Mouse (Mus musculus) heart, embryonic 13.5 days (tissue): ENCODE measurements at regions not wholly inside any gene's neighbourhood (a gene's known extent, or its start where the extent isn't known, plus 50 kb on each side); places are given as distances from the start of the nearest gene placed in this dataset.

Experiments
- ATAC-seq: fragments of 200-750 bp; cut with Nextera tagmentation; 2 replicates; pipeline ENCODE4 v1.8.0; 2017; ENCODE audit warnings: moderate TSS enrichment; ENCODE audit not compliant: insufficient number of reproducible peaks, low FRiP score, low TSS enrichment; ENCODE audit errors: extremely low read depth
- H3K27ac ChIP-seq: fragments of 300-500 bp; sonication (generic); replicated peaks from 2 replicates; pipeline ENCODE4 v1.5.1; 2015; ENCODE audit warnings: moderate library complexity, mild to moderate bottlenecking, inconsistent platforms
- H3K27me3 ChIP-seq: fragments of 300-500 bp; sonication (generic); replicated peaks from 2 replicates; pipeline ENCODE4 v1.6.1; 2015; ENCODE audit warnings: mild to moderate bottlenecking, inconsistent platforms
- H3K36me3 ChIP-seq: fragments of 300-500 bp; sonication (generic); 2 replicates; pipeline ENCODE4 v1.6.1; 2015; ENCODE audit warnings: mild to moderate bottlenecking, inconsistent platforms
- H3K4me1 ChIP-seq: fragments of 300-500 bp; sonication (generic); 2 replicates; pipeline ENCODE4 v1.6.1; 2015; ENCODE audit warnings: inconsistent platforms
- H3K4me2 ChIP-seq: fragments of 300-500 bp; sonication (generic); 2 replicates; pipeline ENCODE4 v1.6.1; 2015; ENCODE audit warnings: inconsistent platforms, mild to moderate bottlenecking, moderate library complexity
- H3K4me3 ChIP-seq: fragments of 300-500 bp; sonication (generic); 2 replicates; pipeline ENCODE4 v1.5.1; 2015; ENCODE audit warnings: moderate library complexity, mild to moderate bottlenecking, inconsistent platforms
- H3K9ac ChIP-seq: fragments of 300-500 bp; sonication (generic); 2 replicates; pipeline ENCODE4 v1.6.1; 2015; ENCODE audit warnings: inconsistent platforms, mild to moderate bottlenecking, moderate library complexity
- H3K9me3 ChIP-seq: fragments of 300-500 bp; sonication (generic); 2 replicates; pipeline ENCODE4 v1.6.1; 2016; ENCODE audit warnings: inconsistent platforms
- WGBS: fragments of 180-500 bp; shearing (Covaris S2); methylation state at CpG from one replicate; pipeline ENCODE4 v1.1.7; 2015; ENCODE audit warnings: mixed read lengths; 5-methylcytosine and 5-hydroxymethylcytosine counted together

- no peaks in the 10 kb centered on the region for H3K36me3 ChIP-seq
- H3K9me3 ChIP-seq: no peaks in the 10 kb centered on the region
- no peak overlapping the region for H3K9ac ChIP-seq
- no peak overlapping the region for H3K27ac ChIP-seq
- H3K27me3 ChIP-seq: no peaks in the 10 kb centered on the region
- H3K4me3 ChIP-seq: no peak overlapping the region
- no peak overlapping the region for H3K4me2 ChIP-seq
- no peak for ATAC-seq
- 37% methylated on average over 2 of the region's 2 CpGs for WGBS
- no peaks in the 10 kb centered on the region for H3K4me1 ChIP-seq
These were observed 52.8 kb upstream of the Eci2 start for GRCm38 (mm10) chr13:35079685-35080084.

DNA sequence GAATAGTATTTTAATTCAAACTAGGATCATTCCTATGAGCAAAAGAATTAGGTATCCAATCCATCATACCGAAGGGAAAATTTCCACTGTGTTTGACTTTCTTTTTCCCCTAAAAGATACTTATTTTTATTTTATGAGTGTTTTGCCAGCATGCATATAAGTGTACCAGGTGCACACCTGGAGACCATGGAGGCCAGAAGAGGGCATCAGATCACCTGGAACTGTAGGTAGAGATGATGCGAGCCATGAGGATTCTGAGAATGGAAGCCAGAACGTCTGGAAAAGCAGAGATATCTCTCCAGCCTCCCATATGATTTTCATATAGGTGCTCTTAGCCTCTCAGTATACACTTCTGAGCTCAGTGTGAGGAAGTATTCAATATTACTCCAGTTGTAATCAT lies 58.5 kb upstream of the Eci2 start:
- WGBS: 64% methylated on average over 3 of the region's 3 CpGs
- Histone ChIP-seq H3K4me1 (no peaks in the 10 kb centered on the region), H3K27me3 (no peaks in the 10 kb centered on the region), H3K36me3 (no peaks in the 10 kb centered on the region), H3K27ac (no peak overlapping the region), H3K4me3 (no peak overlapping the region), H3K9ac (no peak overlapping the region), H3K4me2 (no peak overlapping the region), H3K9me3 (no peaks in the 10 kb centered on the region)
- ATAC-seq: no peak

DNA sequence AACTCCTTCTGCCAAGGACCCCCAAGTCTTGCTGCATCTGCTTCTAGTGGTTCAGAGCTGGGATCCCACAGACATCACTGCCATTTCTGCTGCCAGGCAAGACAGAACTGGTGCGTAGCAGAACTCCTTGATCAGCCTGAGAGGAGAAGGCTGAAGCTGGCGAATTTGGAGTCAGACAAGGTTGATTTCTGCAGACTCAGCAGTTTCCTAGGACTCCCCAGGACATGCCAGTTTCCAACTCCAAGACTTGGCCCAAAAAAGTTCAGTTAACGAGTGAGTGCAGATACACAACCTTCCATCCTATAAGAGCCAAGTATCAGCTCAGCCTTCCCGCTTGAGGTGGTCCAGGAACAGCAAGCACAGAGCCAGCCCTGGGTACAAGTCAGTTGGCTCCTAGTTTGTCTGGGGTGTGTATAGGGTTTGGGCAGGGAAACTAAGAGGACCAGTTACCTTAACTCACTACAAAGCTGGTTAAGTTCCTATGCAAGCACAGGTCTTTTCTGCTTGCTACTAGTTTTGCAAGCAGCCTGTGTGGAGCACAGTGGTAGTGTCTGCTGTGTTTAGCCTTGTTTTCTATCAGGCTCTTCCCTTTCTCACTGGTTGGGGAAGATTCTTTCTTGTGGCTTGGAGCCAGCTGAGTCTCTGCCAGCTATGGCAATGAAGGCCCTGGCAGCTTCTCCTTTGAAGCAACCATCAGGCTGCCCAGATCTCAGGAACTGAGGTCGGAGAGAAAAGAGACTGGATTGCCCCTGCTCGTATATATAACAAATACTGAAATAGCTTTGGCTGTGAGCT lies 60.5 kb upstream of the Eci2 start:
- Histone ChIP-seq H3K4me1 (no peaks in the 10 kb centered on the region), H3K27me3 (no peaks in the 10 kb centered on the region), H3K4me2 (no peak overlapping the region), H3K4me3 (no peak overlapping the region), H3K36me3 (no peaks in the 10 kb centered on the region), H3K9me3 (no peaks in the 10 kb centered on the region), H3K9ac (no peak overlapping the region), H3K27ac (no peak overlapping the region)
- no peak for ATAC-seq
- 69% methylated on average over 6 of the region's 6 CpGs for WGBS

DNA sequence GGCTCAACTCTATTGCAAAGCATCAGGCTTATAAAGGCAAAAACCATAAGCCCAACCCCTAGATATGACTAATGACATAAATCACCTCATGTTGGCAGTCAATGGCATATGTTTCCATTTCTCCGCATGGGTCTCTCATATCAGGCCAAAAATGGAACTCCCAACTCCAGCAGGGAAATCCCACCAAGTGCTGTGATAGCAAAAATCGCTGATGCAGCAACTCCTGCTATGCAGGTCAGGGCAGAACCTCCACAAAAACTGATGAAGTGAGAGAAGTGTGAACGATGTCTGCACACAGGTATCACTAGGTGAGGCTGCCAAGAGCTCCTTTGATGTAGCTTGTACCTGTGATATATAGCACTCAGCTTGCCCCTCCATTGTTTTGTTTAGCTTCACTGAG lies 64.3 kb upstream of the Eci2 start:
- Histone ChIP-seq H3K4me1 (no peaks in the 10 kb centered on the region), H3K9me3 (no peaks in the 10 kb centered on the region), H3K36me3 (no peaks in the 10 kb centered on the region), H3K4me3 (no peak overlapping the region), H3K4me2 (no peak overlapping the region), H3K27me3 (no peaks in the 10 kb centered on the region), H3K9ac (no peak overlapping the region), H3K27ac (no peak overlapping the region)
- 68% methylated on average over 3 of the region's 3 CpGs for WGBS
- ATAC-seq: no peak

DNA sequence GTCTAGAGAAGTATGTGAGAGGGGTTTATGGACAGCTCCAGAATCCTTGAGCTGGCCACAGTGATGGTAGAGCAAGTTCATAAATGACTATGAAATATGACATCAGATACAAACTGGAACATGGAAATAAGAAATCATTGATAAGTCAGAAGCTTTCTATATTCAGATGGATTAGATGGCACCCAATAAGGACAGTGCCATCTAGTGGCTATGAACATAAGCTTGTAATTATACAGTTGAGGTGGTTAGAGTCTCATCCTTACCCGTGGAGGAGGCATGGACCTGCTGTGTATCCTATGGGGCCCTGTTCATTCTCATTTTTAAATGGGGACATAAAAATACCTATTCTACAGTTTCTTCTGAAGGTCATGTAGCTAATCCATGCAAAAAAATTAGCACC lies 92.9 kb upstream of the Eci2 start:
- WGBS: 32% methylated on average over 1 of the region's 1 CpGs
- H3K4me1 ChIP-seq: no peaks in the 10 kb centered on the region
- no peaks in the 10 kb centered on the region for H3K9me3 ChIP-seq
- ATAC-seq: no peak
- H3K27me3 ChIP-seq: no peaks in the 10 kb centered on the region
- H3K4me3 ChIP-seq: no peak overlapping the region
- no peak overlapping the region for H3K4me2 ChIP-seq
- H3K27ac ChIP-seq: no peak overlapping the region
- H3K36me3 ChIP-seq: no peaks in the 10 kb centered on the region
- no peak overlapping the region for H3K9ac ChIP-seq

GRCm38 (mm10) chr13:35129475-35129874 lies 102.6 kb upstream of the Eci2 start:
- H3K4me1 ChIP-seq: no peaks in the 10 kb centered on the region
- H3K27me3 ChIP-seq: no peaks in the 10 kb centered on the region
- H3K9me3 ChIP-seq: 0 out of 2 replicates have a peak, but pooled peaks cover 4% of the 10 kb centered on the region
- no peak overlapping the region for H3K9ac ChIP-seq
- H3K4me2 ChIP-seq: no peak overlapping the region
- no peaks in the 10 kb centered on the region for H3K36me3 ChIP-seq
- no peak overlapping the region for H3K4me3 ChIP-seq
- H3K27ac ChIP-seq: no peak overlapping the region
- WGBS: 29% methylated on average over 2 of the region's 2 CpGs
- ATAC-seq: no peak

- no peak overlapping the region for H3K9ac ChIP-seq
- no peaks in the 10 kb centered on the region for H3K27me3 ChIP-seq
- 70% methylated on average over 8 of the region's 8 CpGs for WGBS
- no peak overlapping the region for H3K4me2 ChIP-seq
- 0 out of 2 replicates have a peak, but pooled peaks cover 4% of the 10 kb centered on the region for H3K9me3 ChIP-seq
- no peak for ATAC-seq
- no peak overlapping the region for H3K4me3 ChIP-seq
- no peaks in the 10 kb centered on the region for H3K4me1 ChIP-seq
- H3K27ac ChIP-seq: no peak overlapping the region
- no peaks in the 10 kb centered on the region for H3K36me3 ChIP-seq
These were observed 104.6 kb upstream of the Eci2 start for GRCm38 (mm10) chr13:35131272-35132185.

GRCm38 (mm10) chr13:35151629-35152028 lies 124.7 kb upstream of the Eci2 start:
- no peak overlapping the region for H3K27ac ChIP-seq
- WGBS: 63% methylated on average over 1 of the region's 1 CpGs
- no peak overlapping the region for H3K4me2 ChIP-seq
- H3K27me3 ChIP-seq: no peaks in the 10 kb centered on the region
- H3K9ac ChIP-seq: no peak overlapping the region
- H3K9me3 ChIP-seq: no peaks in the 10 kb centered on the region
- no peaks in the 10 kb centered on the region for H3K36me3 ChIP-seq
- ATAC-seq: no peak
- no peak overlapping the region for H3K4me3 ChIP-seq
- H3K4me1 ChIP-seq: no peaks in the 10 kb centered on the region

- Histone ChIP-seq H3K9me3 (no peaks in the 10 kb centered on the region), H3K27ac (no peak overlapping the region), H3K9ac (no peak overlapping the region), H3K4me1 (peaks cover 10% of the 10 kb centered on the region; the same call in 1 of the 2 replicates), H3K36me3 (no peaks in the 10 kb centered on the region), H3K4me2 (no peak overlapping the region), H3K4me3 (no peak overlapping the region), H3K27me3 (no peaks in the 10 kb centered on the region)
- no peak for ATAC-seq
- WGBS: 77% methylated on average over 3 of the region's 3 CpGs
These were observed 132.6 kb upstream of the Eci2 start for GRCm38 (mm10) chr13:35159456-35159855.

DNA sequence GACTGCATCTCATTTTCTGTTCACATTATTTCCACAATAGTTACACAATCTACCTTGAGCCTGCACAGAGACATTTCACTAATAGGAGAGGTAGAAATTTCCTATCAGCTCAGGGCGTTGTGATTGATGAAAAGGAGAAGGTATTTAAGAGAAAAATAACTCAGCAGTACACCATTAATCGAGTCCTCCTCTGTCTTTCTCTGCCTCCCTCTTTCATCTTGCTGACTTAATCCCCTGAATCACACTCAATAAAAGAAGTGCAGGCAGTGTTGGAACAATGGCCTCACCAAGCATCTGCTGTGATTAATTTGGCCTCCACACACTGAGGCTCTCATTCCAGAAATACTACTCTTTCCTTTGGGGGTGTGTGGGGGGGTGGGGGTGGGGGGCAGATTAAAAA lies 133.9 kb upstream of the Eci2 start:
- no peak overlapping the region for H3K4me3 ChIP-seq
- H3K9ac ChIP-seq: no peak overlapping the region
- ATAC-seq: no peak
- no peak overlapping the region for H3K27ac ChIP-seq
- peaks cover 10% of the 10 kb centered on the region; the same call in 1 of the 2 replicates for H3K4me1 ChIP-seq
- no peak overlapping the region for H3K4me2 ChIP-seq
- H3K36me3 ChIP-seq: no peaks in the 10 kb centered on the region
- no peaks in the 10 kb centered on the region for H3K27me3 ChIP-seq
- WGBS: 53% methylated on average over 2 of the region's 2 CpGs
- no peaks in the 10 kb centered on the region for H3K9me3 ChIP-seq

DNA sequence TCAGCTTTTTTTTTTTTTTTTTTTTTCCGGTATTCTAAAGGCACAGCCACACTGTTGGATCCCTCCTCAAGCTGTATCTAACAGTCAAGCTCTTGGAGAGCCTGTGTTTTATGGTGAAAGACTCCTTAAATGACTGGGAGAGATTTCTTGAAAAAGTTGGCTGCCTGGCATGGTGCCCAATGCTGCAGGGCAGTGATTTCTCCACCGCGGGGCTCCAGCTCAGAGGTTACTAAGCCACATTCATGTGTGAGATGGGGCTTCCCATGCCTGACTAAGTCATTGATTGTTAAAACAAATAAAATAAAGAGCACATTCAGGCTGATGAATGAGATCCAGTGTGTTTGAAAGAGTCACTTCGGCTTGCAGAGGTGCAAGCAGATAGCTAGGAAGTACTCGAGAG lies 139.2 kb upstream of the Eci2 start:
- Histone ChIP-seq H3K4me3 (no peak overlapping the region), H3K27ac (no peak overlapping the region), H3K4me1 (peaks cover 4% of the 10 kb centered on the region; the same call in 1 of the 2 replicates), H3K36me3 (no peaks in the 10 kb centered on the region), H3K4me2 (no peak overlapping the region), H3K9ac (no peak overlapping the region), H3K27me3 (no peaks in the 10 kb centered on the region), H3K9me3 (no peaks in the 10 kb centered on the region)
- 59% methylated on average over 5 of the region's 5 CpGs for WGBS
- no peak for ATAC-seq
